Mouse (Mus musculus): ENCODE measurements around the gene Fcgr3.

GRCm38 (mm10) chr1:171049263-171049662 lies 15.5 kb downstream of the Fcgr3 start:
- TF ChIP-seq ZC3H11A (IDR thresholded peaks at IDR 0.05; ENCODE audit: borderline replicate concordance, low read depth, low read length): no peak
- TF ChIP-seq MAFK (IDR thresholded peaks at IDR 0.05; ENCODE audit: insufficient read depth, low read depth, low read length): no peak
- TF ChIP-seq CHD2 (IDR thresholded peaks at IDR 0.05; ENCODE audit: low read depth, low read length): no peak
- TF ChIP-seq HCFC1 (IDR thresholded peaks at IDR 0.05; ENCODE audit: borderline replicate concordance, insufficient read depth, low read length): no peak
- no peak for TF ChIP-seq ZNF384 (IDR thresholded peaks at IDR 0.05; ENCODE audit: low read depth, low read length)
